ENCODE assay signal across 20 mouse cellular contexts in the genomic region with DNA sequence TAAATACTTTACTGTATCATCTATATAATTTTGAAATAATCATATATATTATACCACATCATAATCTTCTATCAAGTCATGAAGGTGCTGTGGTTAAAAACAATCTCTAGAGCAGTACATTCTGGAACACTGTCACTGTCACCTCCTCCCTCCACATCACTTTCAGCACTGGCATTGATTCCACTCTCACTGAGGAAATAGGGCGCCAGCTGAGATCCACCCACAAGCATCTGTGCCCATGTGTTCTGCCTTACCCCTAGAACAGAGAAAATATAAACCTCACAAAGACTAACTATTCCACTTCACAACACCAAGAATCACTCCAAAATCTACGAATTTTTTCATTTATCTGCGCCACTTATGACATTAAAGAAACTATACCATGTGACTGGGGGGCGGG.
DNase-seq lines count a peak whose midpoint lies in the region; ATAC-seq lines count a peak whose summit lies in the region.
"Had no signal": no experiment of that assay in that cellular context is flagged by ENCODE, and none has a peak within 500 bp of the region (broad histone marks: within the 10 kb centered on the region; RNA-seq: fewer than 3 reads in every experiment).

No protein-coding gene starts in this region.

- intact Hi-C loops in left cerebral cortex, postnatal 36 days (cut with DNase I), result loop anchor here (2.0 to 10.0 kb wide), 2 partner anchors 84 to 1156 kb away; a partner anchor contains a TSS

- DNase-seq in brain, adult 2 months (ENCODE audit: low read depth, low spot score), result peak; percentile 93
- DNase-seq in frontal cortex, postnatal 36 days (ENCODE audit: low spot score in 2 of 2), result peak; percentile 94 to 98
- peak; percentile 86 to 90 for DNase-seq in layer of hippocampus, postnatal 25 days (ENCODE audit: extremely low spot score in 1 of 2, low spot score in 1 of 2)
- peak; percentile 93 to 95 for DNase-seq in left cerebral cortex, postnatal 36 days (ENCODE audit: low spot score in 2 of 2)
- no peak for DNase-seq in MN1 (ENCODE audit: low spot score)
- DNase-seq: cerebellum, adult 18-20 months; heart, postnatal 10 days; kidney, adult 9 months; thymus, postnatal 36 days had no signal

- no peak overlapping the region for H3K4me3 ChIP-seq in midbrain, embryonic 13.5 days (replicated peaks)
- H3K4me3 ChIP-seq in kidney, embryonic 14.5 days (ENCODE audit: low read length), result no peak overlapping the region
- H3K4me3 ChIP-seq: embryonic facial prominence, embryonic 13.5 days; lung, embryonic 15.5 days; megakaryocyte, embryonic 14.5 days; neural tube, embryonic 13.5 days had no signal

- no peaks in the 10 kb centered on the region for H3K36me3 ChIP-seq in midbrain, embryonic 13.5 days
- no peaks in the 10 kb centered on the region for H3K36me3 ChIP-seq in kidney, embryonic 14.5 days (ENCODE audit: control insufficient read depth, insufficient read depth, low read length)
- H3K36me3 ChIP-seq: embryonic facial prominence, embryonic 13.5 days; lung, embryonic 15.5 days; neural tube, embryonic 13.5 days had no signal

- H3K27me3 ChIP-seq in midbrain, embryonic 13.5 days, result no peaks in the 10 kb centered on the region
- H3K27me3 ChIP-seq in kidney, embryonic 14.5 days (ENCODE audit: control insufficient read depth, insufficient read depth, low read length), result no peaks in the 10 kb centered on the region
- H3K27me3 ChIP-seq: embryonic facial prominence, embryonic 13.5 days; lung, embryonic 15.5 days; megakaryocyte, embryonic 14.5 days; neural tube, embryonic 13.5 days; Patski had no signal

- no peak overlapping the region for H3K9ac ChIP-seq in midbrain, embryonic 13.5 days (replicated peaks)
- H3K9ac ChIP-seq in kidney, embryonic 14.5 days (ENCODE audit: low read depth, low read length), result no peak overlapping the region
- H3K9ac ChIP-seq: embryonic facial prominence, embryonic 13.5 days; lung, embryonic 15.5 days; neural tube, embryonic 13.5 days had no signal

- no peaks in the 10 kb centered on the region for H3K4me1 ChIP-seq in midbrain, embryonic 13.5 days (replicated peaks)
- no peaks in the 10 kb centered on the region for H3K4me1 ChIP-seq in kidney, embryonic 14.5 days (ENCODE audit: control insufficient read depth, insufficient read depth, low read length)
- H3K4me1 ChIP-seq: embryonic facial prominence, embryonic 13.5 days; lung, embryonic 15.5 days; megakaryocyte, embryonic 14.5 days; neural tube, embryonic 13.5 days had no signal

- ATAC-seq in midbrain, embryonic 13.5 days, result no peak
- ATAC-seq in kidney, embryonic 14.5 days (ENCODE audit: low FRiP score, low TSS enrichment), result no peak
- no peak for ATAC-seq in megakaryocyte, adult 5-6 weeks (ENCODE audit: poor library complexity, severe bottlenecking)
- ATAC-seq: hindbrain, postnatal 0 days; Patski had no signal

- H3K4me2 ChIP-seq in midbrain, embryonic 13.5 days (replicated peaks), result no peak overlapping the region
- no peak overlapping the region for H3K4me2 ChIP-seq in kidney, embryonic 14.5 days (replicated peaks; ENCODE audit: low read depth, low read length)
- H3K4me2 ChIP-seq: embryonic facial prominence, embryonic 13.5 days; liver, embryonic 11.5 days; lung, embryonic 15.5 days; neural tube, embryonic 13.5 days had no signal

- no peak overlapping the region for H3K27ac ChIP-seq in midbrain, embryonic 13.5 days
- H3K27ac ChIP-seq in kidney, embryonic 14.5 days (ENCODE audit: low read depth, low read length), result no peak overlapping the region
- H3K27ac ChIP-seq: embryonic facial prominence, embryonic 13.5 days; hindbrain, postnatal 0 days; lung, embryonic 15.5 days; neural tube, embryonic 13.5 days; stomach, postnatal 0 days had no signal

- H3K9me3 ChIP-seq in midbrain, embryonic 13.5 days, result no peaks in the 10 kb centered on the region
- no peaks in the 10 kb centered on the region for H3K9me3 ChIP-seq in kidney, embryonic 14.5 days (ENCODE audit: control insufficient read depth, low read length)
- H3K9me3 ChIP-seq: embryonic facial prominence, embryonic 13.5 days; lung, embryonic 15.5 days; megakaryocyte, embryonic 14.5 days; neural tube, embryonic 13.5 days had no signal

- WGBS in midbrain, embryonic 13.5 days, result 82% methylated on average over 4 of the region's 4 CpGs
- WGBS in kidney, embryonic 14.5 days, result 77% methylated on average over 4 of the region's 4 CpGs
